Mouse (Mus musculus): ENCODE data around the gene Acot6. TPM values are rescaled to one million over a fixed set of nuclear protein-coding genes. Genes with fewer than 3 reads are reported as not detected.
"Not testable (repeated sequence)": the region's sequence is repeated elsewhere in the genome, so short reads cannot be mapped to it uniquely, and the experiment has no call there.

Gene Acot6
- 6.8 and 8.6 TPM in 2 replicates for total RNA-seq (2014; rRNA removed)
- 1.6 and 1.8 TPM in 2 replicates for polyA plus RNA-seq (2015; fragmentation: Nextera tagmentation; extraction: Ambion mirVana)

GRCm38 (mm10) chr12:84100604-84101492 lies at the start of gene Acot6:
TSS of gene Acot6 (plus strand) at chr12:84100654.
- H3K9me3 ChIP-seq (ENCODE audit: low read length); H3K27me3 ChIP-seq (ENCODE audit: insufficient read depth, low read length); H3K4me1 ChIP-seq (ENCODE audit: insufficient read depth, low read length); H3K36me3 ChIP-seq (ENCODE audit: insufficient read depth, low read length): not testable (repeated sequence)
- Histone ChIP-seq H3K4me3 (ENCODE audit: low read length) (peak within 1 kb of the TSS; percentile 43), H3K4me2 (ENCODE audit: low read depth, low read length) (peak within 1 kb of the TSS; percentile 63), H3K9ac (replicated peaks; ENCODE audit: low read length) (peak within 1 kb of the TSS; percentile 61), H3K27ac (peak within 1 kb of the TSS; percentile 71)
- DNase-seq (ENCODE audit: low spot score) = peak; percentile 71
- ATAC-seq = peak; percentile 87
- peak; percentile 6; the same call in 1 of the 2 replicates for TF ChIP-seq CTCF (IDR thresholded peaks at IDR 0.05; ENCODE audit: low read depth)
- under 1% methylated on average over 49 of the region's 80 CpGs for WGBS

DNA sequence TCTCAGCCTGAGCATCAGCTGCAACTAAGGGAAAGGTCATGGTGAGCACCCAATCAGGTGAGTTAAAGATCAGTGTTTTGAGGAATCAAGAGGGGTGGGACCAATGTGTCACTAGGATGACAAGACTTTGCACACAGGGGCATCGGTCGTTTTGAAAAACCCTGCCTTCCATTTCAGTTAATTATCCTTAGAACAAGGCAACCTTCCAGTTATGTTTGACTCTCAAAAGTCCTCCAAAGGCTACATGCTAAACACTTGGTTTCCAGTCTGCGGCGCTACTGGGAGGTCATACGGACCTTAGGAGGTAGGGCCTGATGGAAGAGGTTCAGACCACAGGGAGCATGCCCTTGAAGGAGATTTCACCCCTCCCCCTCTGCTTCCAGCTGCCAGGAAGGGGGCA lies 49.7 kb upstream of the Acot6 start:
- H3K27ac ChIP-seq; DNase-seq (ENCODE audit: low spot score); H3K9me3 ChIP-seq (ENCODE audit: low read length); H3K27me3 ChIP-seq (ENCODE audit: insufficient read depth, low read length); H3K4me3 ChIP-seq (ENCODE audit: low read length); H3K4me2 ChIP-seq (ENCODE audit: low read depth, low read length); H3K4me1 ChIP-seq (ENCODE audit: insufficient read depth, low read length); H3K9ac ChIP-seq (replicated peaks; ENCODE audit: low read length); ATAC-seq; H3K36me3 ChIP-seq (ENCODE audit: insufficient read depth, low read length): not testable (repeated sequence)
- WGBS = 87% methylated on average over 5 of the region's 5 CpGs

DNA sequence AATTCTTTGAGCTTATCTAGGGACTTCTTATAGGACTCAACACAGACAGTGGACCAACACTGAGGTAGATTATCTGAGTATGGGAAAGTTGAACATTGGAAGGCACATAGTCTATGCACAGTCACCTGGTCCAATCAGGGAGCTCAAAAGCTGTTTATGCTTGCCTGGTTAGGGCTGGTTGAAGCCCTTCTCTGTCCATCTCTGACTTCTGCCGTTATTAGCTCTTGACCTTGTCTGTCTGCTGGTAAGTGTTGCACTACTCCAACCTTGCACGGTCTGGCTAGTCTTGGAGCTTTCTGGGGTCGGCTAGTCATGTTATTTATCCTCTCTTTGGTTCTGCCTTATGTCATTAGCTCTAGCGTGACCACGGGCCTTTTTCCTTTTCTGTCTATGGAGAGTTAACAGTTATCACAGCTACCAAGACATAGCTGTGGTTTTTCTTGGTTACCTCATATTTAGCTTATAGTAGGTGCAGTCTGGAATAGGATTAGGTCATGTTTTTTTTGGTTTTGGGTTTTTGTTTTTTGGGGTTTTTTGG lies 48.4 kb upstream of the Acot6 start, which contains the start of gene Acot3:
Gene Acot3 (plus strand): TSS at position 208 of the 538 bp plus-strand sequence.
- Histone ChIP-seq H3K36me3 (ENCODE audit: insufficient read depth, low read length) (no peaks in the 10 kb centered on the region), H3K9me3 (ENCODE audit: low read length) (no peaks in the 10 kb centered on the region; the same call in 1 of the 2 replicates), H3K4me1 (ENCODE audit: insufficient read depth, low read length) (no peaks in the 10 kb centered on the region), H3K9ac (replicated peaks; ENCODE audit: low read length) (no peak within 1 kb of the TSS), H3K4me2 (ENCODE audit: low read depth, low read length) (peak within 1 kb of the TSS; percentile 67; the same call in 1 of the 2 replicates), H3K27me3 (ENCODE audit: insufficient read depth, low read length) (no peaks in the 10 kb centered on the region), H3K27ac (no peak within 1 kb of the TSS), H3K4me3 (ENCODE audit: low read length) (peak within 1 kb of the TSS; percentile 42; the same call in 1 of the 2 replicates)
- DNase-seq (ENCODE audit: low spot score) (no peak), ATAC-seq (no peak)
- TF ChIP-seq CTCF (IDR thresholded peaks at IDR 0.05; ENCODE audit: low read depth) = no peak
- 80% methylated on average over 5 of the region's 5 CpGs for WGBS

- 91% methylated on average over 7 of the region's 7 CpGs for WGBS
These were observed 47.8 kb upstream of the Acot6 start for GRCm38 (mm10) chr12:84052609-84053008.

DNA sequence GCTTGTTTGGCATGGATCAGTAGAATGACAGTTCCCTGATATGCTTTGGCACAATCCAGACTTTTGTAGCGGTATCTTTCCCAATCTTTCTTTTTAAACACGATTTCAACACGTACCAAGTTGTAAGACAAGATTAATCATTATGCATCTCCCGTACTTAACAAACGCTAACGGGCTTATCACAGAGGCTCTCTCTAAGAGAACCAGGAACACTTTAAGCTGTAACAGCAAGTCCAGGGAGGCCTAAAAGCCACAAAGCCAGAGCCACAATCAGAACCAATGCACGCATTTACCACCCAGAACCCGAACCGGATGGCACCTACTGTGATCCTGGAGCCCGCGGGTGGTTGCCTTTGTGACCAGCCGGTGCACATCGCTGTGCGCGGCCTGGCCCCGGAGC lies 47.3 kb upstream of the Acot6 start:
- ATAC-seq (no peak), DNase-seq (ENCODE audit: low spot score) (peak; percentile 14)
- no peaks in the 10 kb centered on the region for H3K4me1 ChIP-seq (ENCODE audit: insufficient read depth, low read length)
- no peak for TF ChIP-seq CTCF (IDR thresholded peaks at IDR 0.05; ENCODE audit: low read depth)
- H3K9ac ChIP-seq (replicated peaks; ENCODE audit: low read length) = peak overlapping the region; percentile 33; the same call in 1 of the 2 replicates
- H3K36me3 ChIP-seq (ENCODE audit: insufficient read depth, low read length) = no peaks in the 10 kb centered on the region
- H3K27me3 ChIP-seq (ENCODE audit: insufficient read depth, low read length) = no peaks in the 10 kb centered on the region
- peak overlapping the region; percentile 42 for H3K4me3 ChIP-seq (ENCODE audit: low read length)
- no peak overlapping the region for H3K27ac ChIP-seq
- H3K9me3 ChIP-seq (ENCODE audit: low read length) = no peaks in the 10 kb centered on the region; the same call in 1 of the 2 replicates
- WGBS = 6% methylated on average over 16 of the region's 16 CpGs
- peak overlapping the region; percentile 67 for H3K4me2 ChIP-seq (ENCODE audit: low read depth, low read length)

More at GRCm38 (mm10) chr12:84052609-84053008, 47.8 kb upstream of the Acot6 start:
- Histone ChIP-seq H3K4me2 (ENCODE audit: low read depth, low read length) (peak overlapping the region; percentile 67; the same call in 1 of the 2 replicates), H3K9ac (replicated peaks; ENCODE audit: low read length) (no peak overlapping the region), H3K9me3 (ENCODE audit: low read length) (no peaks in the 10 kb centered on the region; the same call in 1 of the 2 replicates), H3K27ac (no peak overlapping the region), H3K4me1 (ENCODE audit: insufficient read depth, low read length) (no peaks in the 10 kb centered on the region), H3K27me3 (ENCODE audit: insufficient read depth, low read length) (no peaks in the 10 kb centered on the region), H3K4me3 (ENCODE audit: low read length) (no peak overlapping the region; the same call in 1 of the 2 replicates), H3K36me3 (ENCODE audit: insufficient read depth, low read length) (no peaks in the 10 kb centered on the region)
- DNase-seq (ENCODE audit: low spot score) (no peak), ATAC-seq (no peak)
- no peak for TF ChIP-seq CTCF (IDR thresholded peaks at IDR 0.05; ENCODE audit: low read depth)

DNA sequence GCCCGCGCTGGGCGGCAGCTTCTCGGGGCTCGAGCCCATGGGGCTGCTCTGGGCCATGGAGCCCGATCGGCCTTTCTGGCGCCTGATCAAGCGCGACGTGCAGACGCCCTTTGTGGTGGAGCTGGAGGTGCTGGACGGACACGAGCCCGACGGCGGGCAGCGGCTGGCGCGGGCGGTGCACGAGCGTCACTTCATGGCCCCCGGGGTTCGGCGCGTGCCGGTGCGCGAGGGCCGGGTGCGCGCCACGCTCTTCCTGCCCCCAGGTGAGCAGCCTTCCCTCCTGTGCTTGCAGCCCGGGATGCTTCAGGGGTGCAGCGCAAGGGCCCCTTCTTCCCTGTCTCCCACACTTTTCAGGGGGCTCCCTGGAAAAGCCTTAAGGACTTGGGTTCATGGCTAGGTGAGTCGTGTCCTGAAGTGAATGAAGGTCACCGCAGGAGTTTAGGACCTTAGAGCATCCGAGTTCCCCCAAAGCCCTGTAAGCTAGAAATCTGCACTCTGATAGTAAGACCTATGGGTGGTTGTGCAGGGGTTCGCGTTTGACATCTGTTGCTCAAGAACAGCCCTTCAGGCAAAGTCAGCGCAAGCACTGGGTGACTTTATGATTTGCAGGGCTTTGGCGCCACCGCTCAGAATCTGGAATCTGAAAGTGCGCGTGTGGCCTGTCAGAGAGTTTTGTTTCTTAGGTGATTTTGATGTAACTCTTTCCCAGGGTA lies 46.6 kb upstream of the Acot6 start:
- Histone ChIP-seq H3K9me3 (ENCODE audit: low read length) (no peaks in the 10 kb centered on the region; the same call in 1 of the 2 replicates), H3K4me3 (ENCODE audit: low read length) (peak overlapping the region; percentile 42), H3K9ac (replicated peaks; ENCODE audit: low read length) (peak overlapping the region; percentile 33; the same call in 1 of the 2 replicates), H3K27me3 (ENCODE audit: insufficient read depth, low read length) (no peaks in the 10 kb centered on the region), H3K4me2 (ENCODE audit: low read depth, low read length) (peak overlapping the region; percentile 67), H3K4me1 (ENCODE audit: insufficient read depth, low read length) (no peaks in the 10 kb centered on the region), H3K27ac (no peak overlapping the region), H3K36me3 (ENCODE audit: insufficient read depth, low read length) (no peaks in the 10 kb centered on the region)
- no peak for ATAC-seq
- WGBS = 1% methylated on average over 36 of the region's 46 CpGs
- peak; percentile 22; the same call in 1 of the 2 replicates for TF ChIP-seq CTCF (IDR thresholded peaks at IDR 0.05; ENCODE audit: low read depth)
- DNase-seq (ENCODE audit: low spot score) = peak; percentile 61
